Mouse (Mus musculus): Measurements from ENCODE around the gene Fmnl2. TPM values are rescaled to one million over a fixed set of nuclear protein-coding genes. Genes with fewer than 3 reads are reported as not detected.
A peak's percentile ranks its signal among the peaks of the same experiment; 100 is the strongest.

The Fmnl2 gene
- total and polyA plus RNA-seq, 2 experiments = 0.94 to 4.4 TPM

GRCm38 (mm10) chr2:52930106-52930868 is 72.6 kb downstream of the Fmnl2 start:
- H3K4me1 ChIP-seq (ENCODE audit: control insufficient read depth, insufficient read depth, low read length) = peaks cover 12% of the 10 kb centered on the region
- no peak for TF ChIP-seq CTCF (IDR thresholded peaks at IDR 0.05; ENCODE audit: low read depth, low read length)
- no peak for TF ChIP-seq POLR2A (IDR thresholded peaks at IDR 0.05; ENCODE audit: extremely low read depth, insufficient read depth, low read length)
- no peaks in the 10 kb centered on the region for H3K27me3 ChIP-seq (ENCODE audit: control insufficient read depth, insufficient read depth, low read length)
- WGBS = 83% methylated on average over 5 of the region's 5 CpGs
- no peaks in the 10 kb centered on the region for H3K36me3 ChIP-seq (ENCODE audit: control insufficient read depth, insufficient read depth, low read length)
- H3K9ac ChIP-seq (ENCODE audit: low read depth, low read length) = no peak overlapping the region
- peaks cover 11% of the 10 kb centered on the region; the same call in 1 of the 2 replicates for H3K79me2 ChIP-seq (ENCODE audit: control insufficient read depth, insufficient read depth, low read length)
- no peak overlapping the region for H3K27ac ChIP-seq (replicated peaks; ENCODE audit: insufficient read depth, low read depth, low read length)
- no peak overlapping the region for H3K4me3 ChIP-seq (ENCODE audit: insufficient read depth, low read depth, low read length)
- no peak for DNase-seq (ENCODE audit: extremely low read depth, low read depth, low spot score)

- no peaks in the 10 kb centered on the region for H3K27me3 ChIP-seq (ENCODE audit: control insufficient read depth, insufficient read depth, low read length)
- H3K36me3 ChIP-seq (ENCODE audit: control insufficient read depth, insufficient read depth, low read length) = no peaks in the 10 kb centered on the region
- TF ChIP-seq CTCF (IDR thresholded peaks at IDR 0.05; ENCODE audit: low read depth, low read length) (no peak), POLR2A (IDR thresholded peaks at IDR 0.05; ENCODE audit: extremely low read depth, insufficient read depth, low read length) (no peak)
- WGBS = 91% methylated on average over 2 of the region's 2 CpGs
- H3K9ac ChIP-seq (ENCODE audit: low read depth, low read length) = no peak overlapping the region
- no peak overlapping the region for H3K4me3 ChIP-seq (ENCODE audit: insufficient read depth, low read depth, low read length)
- no peak overlapping the region for H3K27ac ChIP-seq (replicated peaks; ENCODE audit: insufficient read depth, low read depth, low read length)
- H3K79me2 ChIP-seq (ENCODE audit: control insufficient read depth, insufficient read depth, low read length) = peaks cover 11% of the 10 kb centered on the region; the same call in 1 of the 2 replicates
- no peak for DNase-seq (ENCODE audit: extremely low read depth, low read depth, low spot score)
- H3K4me1 ChIP-seq (ENCODE audit: control insufficient read depth, insufficient read depth, low read length) = peaks cover 10% of the 10 kb centered on the region
Observed at GRCm38 (mm10) chr2:52931315-52931714, 73.7 kb downstream of the Fmnl2 start.

DNA sequence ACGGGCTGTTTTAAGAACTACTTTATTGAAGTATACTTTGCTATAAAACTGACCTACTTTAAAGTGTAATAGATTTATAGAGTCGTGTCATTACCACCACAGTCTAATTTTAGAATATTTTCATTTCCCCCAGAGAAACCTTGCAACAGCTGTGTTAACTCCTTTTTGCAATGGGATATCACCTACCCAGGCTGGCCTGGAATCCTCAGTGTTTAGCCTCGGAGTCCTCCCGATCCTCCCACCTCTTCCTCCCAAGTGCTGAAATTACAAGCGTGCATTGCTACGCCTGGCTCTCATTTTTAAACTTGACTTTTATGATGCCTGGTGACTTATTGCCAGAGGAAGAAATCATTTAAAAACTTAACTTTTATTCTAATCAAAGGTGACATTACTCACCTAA is 78.2 kb downstream of the Fmnl2 start:
- TF ChIP-seq POLR2A (IDR thresholded peaks at IDR 0.05; ENCODE audit: extremely low read depth, insufficient read depth, low read length) = no peak
- TF ChIP-seq CTCF (IDR thresholded peaks at IDR 0.05; ENCODE audit: low read depth, low read length) = no peak
- no peak for DNase-seq (ENCODE audit: extremely low read depth, low read depth, low spot score)

DNA sequence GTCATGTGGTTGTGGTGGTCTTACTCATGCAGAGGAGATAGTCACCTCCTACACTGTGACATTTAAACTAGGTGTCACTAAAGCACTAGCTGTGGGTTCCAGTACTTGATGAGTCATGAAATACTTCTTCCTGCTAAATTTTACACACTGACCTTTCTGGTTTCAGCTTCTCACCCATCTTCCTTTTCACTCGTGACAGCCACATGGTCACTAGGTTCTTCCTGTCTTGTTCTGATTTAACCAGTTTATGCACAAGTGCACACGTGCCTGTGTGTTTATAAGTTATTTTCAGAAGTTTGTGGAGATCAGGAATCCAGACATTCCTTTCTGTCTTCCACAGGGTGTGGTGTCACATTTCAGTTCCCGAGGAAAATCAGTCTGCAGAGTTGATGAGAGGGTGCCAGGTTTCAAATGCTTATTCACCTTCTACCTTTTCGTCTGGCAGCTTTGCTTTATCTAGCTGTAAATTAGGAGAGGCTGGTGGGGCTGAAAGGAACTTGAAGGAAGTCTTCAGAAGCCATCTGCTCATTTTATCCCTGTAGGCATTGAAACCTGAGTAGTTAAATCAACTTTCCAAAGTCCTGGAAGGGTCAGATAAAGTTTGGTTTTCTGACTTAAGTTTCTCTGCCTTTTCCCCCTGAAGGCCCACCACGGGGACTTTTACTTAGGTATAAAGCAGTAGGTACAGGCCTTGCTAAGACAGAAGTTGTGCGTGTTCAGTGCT is 80.9 kb downstream of the Fmnl2 start:
- Histone ChIP-seq H3K79me2 (ENCODE audit: control insufficient read depth, insufficient read depth, low read length) (peaks cover 11% of the 10 kb centered on the region; the same call in 1 of the 2 replicates), H3K4me3 (ENCODE audit: insufficient read depth, low read depth, low read length) (no peak overlapping the region), H3K9ac (ENCODE audit: low read depth, low read length) (no peak overlapping the region), H3K4me1 (ENCODE audit: control insufficient read depth, insufficient read depth, low read length) (peaks cover 3% of the 10 kb centered on the region; the same call in 1 of the 2 replicates), H3K27me3 (ENCODE audit: control insufficient read depth, insufficient read depth, low read length) (no peaks in the 10 kb centered on the region), H3K27ac (replicated peaks; ENCODE audit: insufficient read depth, low read depth, low read length) (no peak overlapping the region), H3K36me3 (ENCODE audit: control insufficient read depth, insufficient read depth, low read length) (no peaks in the 10 kb centered on the region)
- TF ChIP-seq CTCF (IDR thresholded peaks at IDR 0.05; ENCODE audit: low read depth, low read length) (no peak), POLR2A (IDR thresholded peaks at IDR 0.05; ENCODE audit: extremely low read depth, insufficient read depth, low read length) (no peak)
- DNase-seq (ENCODE audit: extremely low read depth, low read depth, low spot score) = peak; percentile 37
- 50% methylated on average over 6 of the region's 6 CpGs for WGBS

More for the DNA sequence above, 78.2 kb downstream of the Fmnl2 start:
- Histone ChIP-seq H3K4me1 (ENCODE audit: control insufficient read depth, insufficient read depth, low read length) (peaks cover 3% of the 10 kb centered on the region; the same call in 1 of the 2 replicates), H3K9ac (ENCODE audit: low read depth, low read length) (no peak overlapping the region), H3K36me3 (ENCODE audit: control insufficient read depth, insufficient read depth, low read length) (no peaks in the 10 kb centered on the region), H3K79me2 (ENCODE audit: control insufficient read depth, insufficient read depth, low read length) (peaks cover 13% of the 10 kb centered on the region; the same call in 1 of the 2 replicates), H3K4me3 (ENCODE audit: insufficient read depth, low read depth, low read length) (no peak overlapping the region), H3K27me3 (ENCODE audit: control insufficient read depth, insufficient read depth, low read length) (no peaks in the 10 kb centered on the region), H3K27ac (replicated peaks; ENCODE audit: insufficient read depth, low read depth, low read length) (no peak overlapping the region)
- 92% methylated on average over 6 of the region's 6 CpGs for WGBS

GRCm38 (mm10) chr2:52943644-52944423 is 86.2 kb downstream of the Fmnl2 start:
- Histone ChIP-seq H3K4me3 (ENCODE audit: insufficient read depth, low read depth, low read length) (no peak overlapping the region), H3K36me3 (ENCODE audit: control insufficient read depth, insufficient read depth, low read length) (no peaks in the 10 kb centered on the region), H3K27ac (replicated peaks; ENCODE audit: insufficient read depth, low read depth, low read length) (no peak overlapping the region), H3K9ac (ENCODE audit: low read depth, low read length) (no peak overlapping the region), H3K27me3 (ENCODE audit: control insufficient read depth, insufficient read depth, low read length) (no peaks in the 10 kb centered on the region), H3K4me1 (ENCODE audit: control insufficient read depth, insufficient read depth, low read length) (no peaks in the 10 kb centered on the region; the same call in 1 of the 2 replicates), H3K79me2 (ENCODE audit: control insufficient read depth, insufficient read depth, low read length) (peaks cover 3% of the 10 kb centered on the region)
- 67% methylated on average over 9 of the region's 9 CpGs for WGBS
- no peak for TF ChIP-seq CTCF (IDR thresholded peaks at IDR 0.05; ENCODE audit: low read depth, low read length)
- TF ChIP-seq POLR2A (IDR thresholded peaks at IDR 0.05; ENCODE audit: extremely low read depth, insufficient read depth, low read length) = no peak
- DNase-seq (ENCODE audit: extremely low read depth, low read depth, low spot score) = no peak

Measured in liver, adult 2 months (tissue).